Mouse (Mus musculus): ENCODE results near the gene Elmo1. TPM values are rescaled to one million over a fixed set of nuclear protein-coding genes. Genes with fewer than 3 reads are reported as not detected.

The Elmo1 gene
- total and polyA plus RNA-seq, 3 experiments, result 5.2 to 7.6 TPM; not detected in 1

DNA sequence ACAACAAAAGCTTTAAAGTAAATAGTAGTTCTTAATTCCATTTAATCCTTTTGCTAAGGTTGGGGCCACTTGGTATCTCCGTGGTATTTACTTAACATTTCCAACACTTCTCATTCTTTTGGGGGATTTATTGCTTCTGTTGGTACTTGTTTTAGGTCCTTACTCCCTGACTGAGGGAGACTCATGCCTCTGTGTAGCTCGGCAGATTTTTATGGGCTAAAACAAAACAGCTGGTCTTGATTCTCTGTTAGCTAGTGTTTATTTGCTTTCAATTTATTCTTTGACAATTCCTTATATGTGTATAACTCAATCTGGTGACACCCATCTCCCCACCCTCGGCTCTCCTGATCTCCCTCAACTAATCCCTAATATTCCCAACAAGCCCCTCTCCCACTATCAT, 237.6 kb downstream of the Elmo1 start:
- Histone ChIP-seq H3K79me2 (ENCODE audit: control insufficient read depth, insufficient read depth, low read length, poor library complexity) (no peaks in the 10 kb centered on the region), H3K36me3 (ENCODE audit: control insufficient read depth in 1 of 2, insufficient read depth in 2 of 2, low read length in 2 of 2) (no peaks in the 10 kb centered on the region), H3K9ac (ENCODE audit: control insufficient read depth, low read depth, low read length, poor library complexity, severe bottlenecking) (no peak overlapping the region), H3K4me1 (ENCODE audit: control insufficient read depth in 1 of 2, insufficient read depth in 2 of 2, low read length in 2 of 2) (no peaks in the 10 kb centered on the region), H3K27ac (ENCODE audit: control insufficient read depth, low read depth, low read length) (no peak overlapping the region), H3K27me3 (ENCODE audit: control insufficient read depth in 1 of 2, insufficient read depth in 2 of 2, low read length in 2 of 2) (no peaks in the 10 kb centered on the region), H3K4me3 (ENCODE audit: control insufficient read depth in 1 of 2, insufficient read depth in 1 of 2, low read depth in 2 of 2, low read length in 2 of 2) (no peak overlapping the region), H3K9me3 (replicated peaks; ENCODE audit: insufficient read depth, low read length) (no peaks in the 10 kb centered on the region)
- no peak for DNase-seq (ENCODE audit: low read depth, low spot score)
- no peak for TF ChIP-seq EP300 (IDR thresholded peaks at IDR 0.05; ENCODE audit: low read depth in 1 of 2, low read length in 2 of 2)
- TF ChIP-seq JUND (IDR thresholded peaks at IDR 0.05; ENCODE audit: low read depth, low read length), result no peak
- TF ChIP-seq RCOR1 (IDR thresholded peaks at IDR 0.05; ENCODE audit: low read depth, low read length), result no peak
- no peak for TF ChIP-seq POLR2AphosphoS5 (IDR thresholded peaks at IDR 0.05; ENCODE audit: borderline replicate concordance, low read depth, low read length)
- no peak for TF ChIP-seq MAX (IDR thresholded peaks at IDR 0.05; ENCODE audit: low read length)
- TF ChIP-seq BHLHE40 (IDR thresholded peaks at IDR 0.05; ENCODE audit: borderline replicate concordance, low read depth, low read length), result no peak
- no peak for TF ChIP-seq RAD21 (IDR thresholded peaks at IDR 0.05; ENCODE audit: low read depth, low read length)

DNA sequence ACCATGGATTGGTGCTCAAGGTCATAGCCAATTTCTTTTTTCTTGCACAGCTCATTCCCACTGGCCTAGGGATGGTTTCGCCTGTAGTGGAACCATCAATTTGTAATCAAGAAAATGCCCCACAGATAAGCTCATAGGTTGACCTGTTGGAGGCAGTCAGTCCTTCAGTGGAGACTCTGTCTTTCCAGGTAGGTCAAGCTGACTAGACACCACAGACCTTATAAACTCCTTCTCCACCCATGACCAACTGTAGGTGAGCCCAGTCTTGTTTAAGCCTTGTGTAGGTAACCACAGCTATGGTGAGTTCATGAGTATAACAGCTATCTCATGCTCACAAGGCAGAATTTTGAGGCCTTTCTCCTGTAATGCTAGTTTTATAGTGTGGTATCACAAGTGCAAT, 238.3 kb downstream of the Elmo1 start:
- H3K36me3 ChIP-seq (ENCODE audit: control insufficient read depth in 1 of 2, insufficient read depth in 2 of 2, low read length in 2 of 2), result no peaks in the 10 kb centered on the region
- no peaks in the 10 kb centered on the region for H3K9me3 ChIP-seq (replicated peaks; ENCODE audit: insufficient read depth, low read length)
- H3K27me3 ChIP-seq (ENCODE audit: control insufficient read depth in 1 of 2, insufficient read depth in 2 of 2, low read length in 2 of 2), result no peaks in the 10 kb centered on the region
- H3K27ac ChIP-seq (ENCODE audit: control insufficient read depth, low read depth, low read length), result no peak overlapping the region
- DNase-seq (ENCODE audit: low read depth, low spot score), result no peak
- no peaks in the 10 kb centered on the region for H3K4me1 ChIP-seq (ENCODE audit: control insufficient read depth in 1 of 2, insufficient read depth in 2 of 2, low read length in 2 of 2)
- no peak overlapping the region for H3K4me3 ChIP-seq (ENCODE audit: control insufficient read depth in 1 of 2, insufficient read depth in 1 of 2, low read depth in 2 of 2, low read length in 2 of 2)
- H3K9ac ChIP-seq (ENCODE audit: control insufficient read depth, low read depth, low read length, poor library complexity, severe bottlenecking), result no peak overlapping the region
- H3K79me2 ChIP-seq (ENCODE audit: control insufficient read depth, insufficient read depth, low read length, poor library complexity), result no peaks in the 10 kb centered on the region
- TF ChIP-seq MAX (IDR thresholded peaks at IDR 0.05; ENCODE audit: low read length) (no peak), ZMIZ1 (IDR thresholded peaks at IDR 0.05; ENCODE audit: low read depth, low read length) (no peak), TCF12 (IDR thresholded peaks at IDR 0.05; ENCODE audit: low read depth, low read length) (no peak), POLR2A (IDR thresholded peaks at IDR 0.05; ENCODE audit: control insufficient read depth in 1 of 2, insufficient read depth in 1 of 2, low read depth in 1 of 2, low read length in 2 of 2, poor library complexity in 1 of 2) (no peak), NRF1 (IDR thresholded peaks at IDR 0.05; ENCODE audit: insufficient read depth, low read depth, low read length, poor library complexity, severe bottlenecking) (no peak), ZNF384 (IDR thresholded peaks at IDR 0.05; ENCODE audit: low read depth, low read length) (no peak), BHLHE40 (IDR thresholded peaks at IDR 0.05; ENCODE audit: borderline replicate concordance, low read depth, low read length) (no peak), TBP (IDR thresholded peaks at IDR 0.05; ENCODE audit: low read depth, low read length) (no peak), CTCF (IDR thresholded peaks at IDR 0.05 in 2 of 3, conservative IDR thresholded peaks at IDR 0.05 in 1 of 3; ENCODE audit: control insufficient read depth in 1 of 3, insufficient read depth in 1 of 3, low read depth in 2 of 3, low read length in 3 of 3, poor library complexity in 1 of 3, severe bottlenecking in 1 of 3) (no peak), USF1 (IDR thresholded peaks at IDR 0.05; ENCODE audit: low read depth, low read length) (no peak), ETS1 (IDR thresholded peaks at IDR 0.05; ENCODE audit: low read depth, low read length) (no peak), MXI1 (IDR thresholded peaks at IDR 0.05; ENCODE audit: low read depth, low read length) (no peak), MYB (IDR thresholded peaks at IDR 0.05; ENCODE audit: low read depth, low read length) (no peak), MAFK (IDR thresholded peaks at IDR 0.05; ENCODE audit: borderline replicate concordance, low read depth, low read length) (no peak), POLR2AphosphoS5 (IDR thresholded peaks at IDR 0.05; ENCODE audit: borderline replicate concordance, low read depth, low read length) (no peak), RAD21 (IDR thresholded peaks at IDR 0.05; ENCODE audit: low read depth, low read length) (no peak), MEF2A (IDR thresholded peaks at IDR 0.05; ENCODE audit: extremely low read depth, insufficient replicate concordance, low read depth, low read length, poor library complexity, severe bottlenecking) (no peak)
